Mouse (Mus musculus) spleen, adult 2 months (tissue): ENCODE measurements around the gene Atf7ip. TPM values are rescaled to one million over a fixed set of nuclear protein-coding genes. Genes with fewer than 3 reads are reported as not detected.

Experiments used
- DNase-seq, 2 experiments: peaks; one replicate each; pipeline versions ENCODE4 v3.0.0 to v3.0.0-alpha.2; 2012 to 2021; ENCODE audit warnings: low spot score in 2 of 2, low read depth in 1 of 2
- H3K27ac ChIP-seq: fragments of 200-500 bp; 2 replicates; pipeline ENCODE4 v1.5.1; 2012; ENCODE audit warnings: low read length, inconsistent platforms; ENCODE audit not compliant: insufficient read depth
- H3K27me3 ChIP-seq: fragments of 200-500 bp; 2 replicates; pipeline ENCODE4 v1.6.1; 2012; ENCODE audit warnings: mild to moderate bottlenecking, moderate library complexity, low read length, inconsistent platforms; ENCODE audit not compliant: control insufficient read depth, insufficient read depth
- H3K36me3 ChIP-seq: fragments of 200-500 bp; 2 replicates; pipeline ENCODE4 v1.6.1; 2012; ENCODE audit warnings: mild to moderate bottlenecking, low read length, inconsistent platforms; ENCODE audit not compliant: control insufficient read depth, insufficient read depth
- H3K4me1 ChIP-seq: fragments of 200-500 bp; 2 replicates; pipeline ENCODE4 v1.6.1; 2011; ENCODE audit warnings: inconsistent platforms; ENCODE audit not compliant: control insufficient read depth, insufficient read depth, insufficient read length
- H3K4me3 ChIP-seq: fragments of 200-500 bp; 2 replicates; pipeline ENCODE4 v1.5.1; 2011; ENCODE audit warnings: mild to moderate bottlenecking, inconsistent platforms; ENCODE audit not compliant: insufficient read depth, insufficient read length; ENCODE audit errors: extremely low read depth
- CTCF ChIP-seq: fragments of 200-500 bp; IDR thresholded peaks from 2 replicates; pipeline ENCODE4 v1.5.1; 2011; ENCODE audit warnings: mild to moderate bottlenecking, inconsistent platforms; ENCODE audit not compliant: insufficient read depth, insufficient read length, insufficient replicate concordance; ENCODE audit errors: extremely low read depth
- POLR2A ChIP-seq: fragments of 200-500 bp; IDR thresholded peaks from 2 replicates; pipeline ENCODE4 v1.6.1; 2011; ENCODE audit warnings: low read depth, low read length, inconsistent platforms
- WGBS: fragments of 180-500 bp; shearing (Covaris S2); methylation state at CpG from one replicate; pipeline ENCODE4 v1.1.7; 2018; 5-methylcytosine and 5-hydroxymethylcytosine counted together
- polyA plus RNA-seq: library from polyadenylated mRNA; depleted of rRNA; stranded (reverse); fragments of >200 nt; gene quantifications from 2 replicates; pipeline ENCODE4 v1.2.3, GENCODE M21; 2012

Gene Atf7ip
- polyA plus RNA-seq, 1 experiment: 32.5 TPM

GRCm38 (mm10) chr6:136486166-136486565 lies 19.8 kb upstream of the Atf7ip start:
- no peak overlapping the region for H3K4me3 ChIP-seq
- DNase-seq: no peak
- no peak overlapping the region for H3K27ac ChIP-seq
- TF ChIP-seq POLR2A: no peak
- TF ChIP-seq CTCF: no peak
- WGBS: 97% methylated on average over 4 of the region's 4 CpGs
- peaks cover 11% of the 10 kb centered on the region for H3K4me1 ChIP-seq
- no peaks in the 10 kb centered on the region for H3K36me3 ChIP-seq
- H3K27me3 ChIP-seq: no peaks in the 10 kb centered on the region

GRCm38 (mm10) chr6:136486801-136487553 lies 19.0 kb upstream of the Atf7ip start:
- DNase-seq: no peak
- whole genome bisulfite sequencing: 89% methylated on average over 36 of the region's 36 CpGs
- H3K27ac ChIP-seq: no peak overlapping the region
- no peak for TF ChIP-seq POLR2A
- no peak for TF ChIP-seq CTCF
- H3K36me3 ChIP-seq: no peaks in the 10 kb centered on the region
- H3K4me1 ChIP-seq: peaks cover 18% of the 10 kb centered on the region
- no peak overlapping the region for H3K4me3 ChIP-seq
- H3K27me3 ChIP-seq: no peaks in the 10 kb centered on the region

GRCm38 (mm10) chr6:136487554-136487950 lies 18.4 kb upstream of the Atf7ip start:
- no peak overlapping the region for H3K4me3 ChIP-seq
- no peaks in the 10 kb centered on the region for H3K36me3 ChIP-seq
- no peaks in the 10 kb centered on the region for H3K27me3 ChIP-seq
- 89% methylated on average over 1 of the region's 1 CpGs for WGBS
- no peak overlapping the region for H3K27ac ChIP-seq
- TF ChIP-seq POLR2A (no peak), CTCF (no peak)
- peaks cover 18% of the 10 kb centered on the region for H3K4me1 ChIP-seq
- DNase-seq: no peak

GRCm38 (mm10) chr6:136489899-136490298 lies 16.1 kb upstream of the Atf7ip start:
- Histone ChIP-seq H3K4me1 (peaks cover 9% of the 10 kb centered on the region), H3K27me3 (no peaks in the 10 kb centered on the region), H3K4me3 (no peak overlapping the region), H3K27ac (peak overlapping the region; percentile 12; the same call in 1 of the 2 replicates), H3K36me3 (no peaks in the 10 kb centered on the region)
- no peak for DNase-seq
- no peak for TF ChIP-seq POLR2A
- TF ChIP-seq CTCF: no peak
- WGBS: 78% methylated on average over 3 of the region's 3 CpGs

- Histone ChIP-seq H3K36me3 (no peaks in the 10 kb centered on the region), H3K27ac (peak overlapping the region; percentile 79), H3K27me3 (no peaks in the 10 kb centered on the region), H3K4me1 (peaks cover 9% of the 10 kb centered on the region), H3K4me3 (no peak overlapping the region)
- 57% methylated on average over 6 of the region's 6 CpGs for WGBS
- no peak for DNase-seq
- TF ChIP-seq CTCF: no peak
- no peak for TF ChIP-seq POLR2A
Observed at GRCm38 (mm10) chr6:136490516-136491475, 15.2 kb upstream of the Atf7ip start.

GRCm38 (mm10) chr6:136491631-136492030 lies 14.3 kb upstream of the Atf7ip start:
- Histone ChIP-seq H3K36me3 (no peaks in the 10 kb centered on the region), H3K27me3 (no peaks in the 10 kb centered on the region), H3K4me1 (peaks cover 9% of the 10 kb centered on the region), H3K27ac (peak overlapping the region; percentile 79), H3K4me3 (no peak overlapping the region)
- no peak for DNase-seq
- no peak for TF ChIP-seq CTCF
- no peak for TF ChIP-seq POLR2A
- 53% methylated on average over 5 of the region's 5 CpGs for WGBS

GRCm38 (mm10) chr6:136492251-136492650 lies 13.7 kb upstream of the Atf7ip start:
- Histone ChIP-seq H3K4me3 (no peak overlapping the region), H3K27me3 (no peaks in the 10 kb centered on the region)

More at GRCm38 (mm10) chr6:136492251-136492650, 13.7 kb upstream of the Atf7ip start:
- Histone ChIP-seq H3K4me1 (peaks cover 10% of the 10 kb centered on the region), H3K27ac (peak overlapping the region; percentile 79; the same call in 1 of the 2 replicates), H3K36me3 (no peaks in the 10 kb centered on the region)
- 79% methylated on average over 4 of the region's 4 CpGs for WGBS
- no peak for DNase-seq
- TF ChIP-seq CTCF (no peak), POLR2A (no peak)
